Mouse (Mus musculus): ENCODE measurements around the gene Lmtk3. TPM values are rescaled to one million over a fixed set of nuclear protein-coding genes. Genes with fewer than 3 reads are reported as not detected.

Gene Lmtk3
- polyA plus RNA-seq, 1 experiment from 2014 or later = 0.08 TPM

- H3K4me1 ChIP-seq (replicated peaks; ENCODE audit: control insufficient read depth, insufficient read depth, low read length) = no peaks in the 10 kb centered on the region
- H3K9ac ChIP-seq (ENCODE audit: low read depth, low read length) = no peak overlapping the region
- H3K27me3 ChIP-seq (replicated peaks; ENCODE audit: control insufficient read depth, insufficient read depth, low read length) = 0 out of 2 replicates have a peak, but pooled peaks cover 3% of the 10 kb centered on the region
- ATAC-seq = no peak
- no peak overlapping the region for H3K27ac ChIP-seq (ENCODE audit: low read depth, low read length)
- TF ChIP-seq CTCF (IDR thresholded peaks at IDR 0.05; ENCODE audit: low read depth) = no peak
- no peak overlapping the region for H3K4me2 ChIP-seq (replicated peaks; ENCODE audit: low read depth)
- H3K4me3 ChIP-seq (ENCODE audit: low read depth, low read length) = no peak overlapping the region
- no peaks in the 10 kb centered on the region for H3K9me3 ChIP-seq (ENCODE audit: control insufficient read depth)
- H3K36me3 ChIP-seq (ENCODE audit: control insufficient read depth, insufficient read depth) = no peaks in the 10 kb centered on the region
- WGBS = 80% methylated on average over 17 of the region's 17 CpGs
Observed at GRCm38 (mm10) chr7:45791756-45792490, 8.4 kb downstream of the Lmtk3 start.

GRCm38 (mm10) chr7:45793240-45793639 is 9.7 kb downstream of the Lmtk3 start:
- H3K36me3 ChIP-seq (ENCODE audit: control insufficient read depth, insufficient read depth) = no peaks in the 10 kb centered on the region; the same call in 1 of the 2 replicates
- TF ChIP-seq CTCF (IDR thresholded peaks at IDR 0.05; ENCODE audit: low read depth) = no peak
- H3K27ac ChIP-seq (ENCODE audit: low read depth, low read length) = no peak overlapping the region
- H3K4me1 ChIP-seq (replicated peaks; ENCODE audit: control insufficient read depth, insufficient read depth, low read length) = no peaks in the 10 kb centered on the region
- H3K4me2 ChIP-seq (replicated peaks; ENCODE audit: low read depth) = no peak overlapping the region
- 91% methylated on average over 23 of the region's 24 CpGs for WGBS
- H3K9me3 ChIP-seq (ENCODE audit: control insufficient read depth) = no peaks in the 10 kb centered on the region
- no peak overlapping the region for H3K4me3 ChIP-seq (ENCODE audit: low read depth, low read length)
- peaks cover 10% of the 10 kb centered on the region; the same call in 1 of the 2 replicates for H3K27me3 ChIP-seq (replicated peaks; ENCODE audit: control insufficient read depth, insufficient read depth, low read length)
- no peak for ATAC-seq
- H3K9ac ChIP-seq (ENCODE audit: low read depth, low read length) = no peak overlapping the region

- ATAC-seq = no peak
- TF ChIP-seq CTCF (IDR thresholded peaks at IDR 0.05; ENCODE audit: low read depth) = no peak
- no peaks in the 10 kb centered on the region; the same call in 1 of the 2 replicates for H3K36me3 ChIP-seq (ENCODE audit: control insufficient read depth, insufficient read depth)
- no peak overlapping the region for H3K27ac ChIP-seq (ENCODE audit: low read depth, low read length)
- peaks cover 10% of the 10 kb centered on the region; the same call in 1 of the 2 replicates for H3K27me3 ChIP-seq (replicated peaks; ENCODE audit: control insufficient read depth, insufficient read depth, low read length)
- 87% methylated on average over 35 of the region's 44 CpGs for WGBS
- no peak overlapping the region for H3K9ac ChIP-seq (ENCODE audit: low read depth, low read length)
- no peak overlapping the region for H3K4me2 ChIP-seq (replicated peaks; ENCODE audit: low read depth)
- no peak overlapping the region for H3K4me3 ChIP-seq (ENCODE audit: low read depth, low read length)
- H3K9me3 ChIP-seq (ENCODE audit: control insufficient read depth) = no peaks in the 10 kb centered on the region
- H3K4me1 ChIP-seq (replicated peaks; ENCODE audit: control insufficient read depth, insufficient read depth, low read length) = no peaks in the 10 kb centered on the region
Observed at GRCm38 (mm10) chr7:45793969-45794585, 10.5 kb downstream of the Lmtk3 start.

GRCm38 (mm10) chr7:45794971-45795370 is 11.4 kb downstream of the Lmtk3 start:
- ATAC-seq = no peak
- no peak overlapping the region for H3K4me3 ChIP-seq (ENCODE audit: low read depth, low read length)
- no peaks in the 10 kb centered on the region for H3K4me1 ChIP-seq (replicated peaks; ENCODE audit: control insufficient read depth, insufficient read depth, low read length)
- no peaks in the 10 kb centered on the region for H3K9me3 ChIP-seq (ENCODE audit: control insufficient read depth)
- no peak overlapping the region for H3K9ac ChIP-seq (ENCODE audit: low read depth, low read length)
- H3K27me3 ChIP-seq (replicated peaks; ENCODE audit: control insufficient read depth, insufficient read depth, low read length) = peaks cover 10% of the 10 kb centered on the region; the same call in 1 of the 2 replicates
- H3K4me2 ChIP-seq (replicated peaks; ENCODE audit: low read depth) = no peak overlapping the region
- no peak overlapping the region for H3K27ac ChIP-seq (ENCODE audit: low read depth, low read length)
- H3K36me3 ChIP-seq (ENCODE audit: control insufficient read depth, insufficient read depth) = no peaks in the 10 kb centered on the region; the same call in 1 of the 2 replicates
- no peak for TF ChIP-seq CTCF (IDR thresholded peaks at IDR 0.05; ENCODE audit: low read depth)
- WGBS = 94% methylated on average over 29 of the region's 29 CpGs

- no peaks in the 10 kb centered on the region for H3K9me3 ChIP-seq (ENCODE audit: control insufficient read depth)
- no peak for TF ChIP-seq CTCF (IDR thresholded peaks at IDR 0.05; ENCODE audit: low read depth)
- H3K9ac ChIP-seq (ENCODE audit: low read depth, low read length) = no peak overlapping the region
- no peak overlapping the region for H3K4me3 ChIP-seq (ENCODE audit: low read depth, low read length)
- no peak overlapping the region for H3K4me2 ChIP-seq (replicated peaks; ENCODE audit: low read depth)
- no peaks in the 10 kb centered on the region for H3K4me1 ChIP-seq (replicated peaks; ENCODE audit: control insufficient read depth, insufficient read depth, low read length)
- no peaks in the 10 kb centered on the region; the same call in 1 of the 2 replicates for H3K36me3 ChIP-seq (ENCODE audit: control insufficient read depth, insufficient read depth)
- 51% methylated on average over 6 of the region's 6 CpGs for WGBS
- no peak for ATAC-seq
- H3K27ac ChIP-seq (ENCODE audit: low read depth, low read length) = no peak overlapping the region
- H3K27me3 ChIP-seq (replicated peaks; ENCODE audit: control insufficient read depth, insufficient read depth, low read length) = peaks cover 10% of the 10 kb centered on the region; the same call in 1 of the 2 replicates
Observed at GRCm38 (mm10) chr7:45796950-45797349, 13.4 kb downstream of the Lmtk3 start.

Measured in intestine, postnatal 0 days (tissue).